Mouse (Mus musculus): Measurements from ENCODE around the gene Srrm3. TPM values are rescaled to one million over a fixed set of nuclear protein-coding genes. Genes with fewer than 3 reads are reported as not detected.

The Srrm3 gene
- total RNA-seq, 2 experiments from 2014 or later, result not detected

DNA sequence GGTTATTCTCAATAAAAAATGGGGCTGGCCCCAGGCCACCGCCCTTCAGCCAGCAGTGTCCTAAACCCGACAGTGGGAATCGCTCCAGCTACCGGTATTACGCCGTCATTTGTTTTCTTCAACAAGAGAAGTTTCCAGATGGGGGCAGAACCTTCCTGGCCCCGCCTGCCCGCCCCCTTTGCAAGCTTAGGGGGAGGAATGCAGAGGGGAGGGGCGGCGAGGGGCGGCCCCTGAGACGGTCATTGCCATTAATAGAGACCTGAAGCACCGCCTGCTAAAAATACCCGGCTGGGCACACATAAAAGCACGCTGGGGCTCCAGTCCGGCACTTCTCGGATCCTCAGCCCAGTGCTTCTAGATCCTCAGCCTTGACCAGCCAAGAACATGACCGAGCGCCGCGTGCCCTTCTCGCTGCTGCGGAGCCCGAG, 81.0 kb downstream of the Srrm3 start, which contains the start of gene Hspb1:
Hspb1 (plus strand) TSS at position 245 of the 428 bp plus-strand sequence.
- intact Hi-C loops (cut with DNase I), result no loop called here
- peak within 1 kb of the TSS; percentile 84 for H3K4me3 ChIP-seq
- no peak for TF ChIP-seq CTCF (IDR thresholded peaks at IDR 0.05)
- DNase-seq, result peak; percentile 95
- H3K27ac ChIP-seq, result peak within 1 kb of the TSS; percentile 96

DNA sequence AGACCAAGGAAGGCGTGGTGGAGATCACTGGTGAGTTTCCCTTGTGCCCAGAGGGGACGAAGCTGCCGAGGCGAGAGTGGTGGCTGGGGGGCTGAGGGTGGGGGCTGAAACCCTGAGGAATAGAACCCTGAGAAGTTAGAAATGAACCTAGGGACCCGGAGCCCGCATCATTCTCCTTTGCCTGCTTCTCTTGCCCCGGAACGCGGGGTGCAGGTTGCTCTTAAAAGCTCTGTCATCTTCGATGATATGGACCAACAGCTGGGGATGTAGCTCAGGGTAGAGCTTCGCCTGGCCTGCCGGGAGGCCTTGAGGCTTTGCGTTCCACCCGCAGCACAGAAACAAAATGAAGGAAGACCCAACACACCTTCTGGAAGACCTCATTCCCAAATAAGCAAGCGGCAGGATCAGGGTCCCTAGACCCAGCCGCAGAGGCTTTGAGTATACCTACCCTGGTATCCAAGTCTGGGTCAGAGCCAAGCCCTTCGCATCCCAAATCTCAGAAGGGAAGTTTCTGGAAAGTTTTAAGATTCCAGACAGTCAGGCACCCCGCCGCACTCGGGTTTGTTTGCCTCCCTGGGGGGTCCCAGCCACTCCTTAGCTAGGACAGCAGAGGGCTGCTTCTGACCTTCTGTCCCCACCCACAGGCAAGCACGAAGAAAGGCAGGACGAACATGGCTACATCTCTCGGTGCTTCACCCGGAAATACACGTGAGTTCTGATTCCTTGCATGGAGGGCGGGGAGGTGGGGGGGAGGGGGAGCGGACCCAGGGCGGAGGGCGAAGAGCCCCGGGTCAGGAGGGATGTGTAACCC, 81.9 kb downstream of the Srrm3 start:
- peak overlapping the region; percentile 84 for H3K4me3 ChIP-seq
- intact Hi-C loops (cut with DNase I), result no loop called here
- TF ChIP-seq CTCF (IDR thresholded peaks at IDR 0.05), result peak; percentile 2; the same call in 1 of the 2 replicates
- peak; percentile 57 for DNase-seq
- H3K27ac ChIP-seq, result peak overlapping the region; percentile 96

- Histone ChIP-seq H3K27ac (no peak overlapping the region), H3K4me3 (no peak overlapping the region)
- intact Hi-C loops (cut with DNase I), result no loop called here
- TF ChIP-seq CTCF (IDR thresholded peaks at IDR 0.05), result no peak
- DNase-seq, result no peak
Measured at GRCm38 (mm10) chr5:135890323-135890722, 83.6 kb downstream of the Srrm3 start.

DNA sequence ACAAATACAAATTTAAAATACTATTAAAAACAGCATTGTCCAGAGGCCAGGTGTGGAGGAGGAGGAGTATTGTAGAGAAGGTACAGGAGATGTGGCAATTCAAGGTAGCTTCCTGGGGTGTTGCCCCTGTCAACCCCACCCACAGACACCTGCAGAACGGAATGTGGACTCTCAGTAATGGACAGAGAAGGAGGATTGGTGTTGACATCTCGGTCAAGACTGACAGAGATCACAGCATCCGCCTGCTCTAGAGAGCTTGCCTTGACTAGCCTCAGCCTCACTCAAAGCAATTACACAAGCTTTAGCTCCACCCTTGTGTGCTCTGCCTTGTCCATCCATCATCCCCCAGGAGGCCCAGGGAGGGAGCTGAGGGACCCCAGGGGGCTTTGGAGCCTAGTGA, 84.2 kb downstream of the Srrm3 start:
- no peak for TF ChIP-seq CTCF (IDR thresholded peaks at IDR 0.05)
- Histone ChIP-seq H3K27ac (no peak overlapping the region), H3K4me3 (no peak overlapping the region)
- no peak for DNase-seq
- intact Hi-C loops (cut with DNase I), result no loop called here

GRCm38 (mm10) chr5:135892589-135893351, 86.1 kb downstream of the Srrm3 start:
- peak overlapping the region; percentile 56 for H3K27ac ChIP-seq
- peak; percentile 80 for DNase-seq
- H3K4me3 ChIP-seq, result no peak overlapping the region
- TF ChIP-seq CTCF (IDR thresholded peaks at IDR 0.05), result no peak
- intact Hi-C loops (cut with DNase I), result no loop called here

DNA sequence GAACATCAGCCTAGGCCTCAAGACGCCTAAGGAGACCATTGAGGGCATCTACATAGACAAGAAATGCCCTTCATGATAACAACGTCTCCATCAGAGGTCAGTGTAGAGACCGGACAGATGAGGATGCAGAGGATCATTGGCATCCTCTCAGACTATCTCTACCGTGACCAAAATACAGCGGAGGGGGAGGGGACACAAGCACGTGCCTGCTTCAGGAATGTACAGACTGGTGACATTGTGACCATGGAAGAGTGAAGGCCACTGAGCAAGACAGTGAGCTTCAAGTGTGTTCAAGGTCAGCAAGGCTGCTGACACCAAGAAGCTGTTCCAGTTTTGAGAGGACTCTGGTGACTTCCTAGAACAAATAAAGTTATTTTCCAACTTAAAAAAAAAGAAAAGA, 88.3 kb downstream of the Srrm3 start:
- DNase-seq, result no peak
- intact Hi-C loops (cut with DNase I), result loop anchor here (5.0 kb wide), 1 partner anchor 167 kb away; no protein-coding TSS in a partner anchor
- Histone ChIP-seq H3K27ac (no peak overlapping the region), H3K4me3 (no peak overlapping the region)
- no peak for TF ChIP-seq CTCF (IDR thresholded peaks at IDR 0.05)

DNA sequence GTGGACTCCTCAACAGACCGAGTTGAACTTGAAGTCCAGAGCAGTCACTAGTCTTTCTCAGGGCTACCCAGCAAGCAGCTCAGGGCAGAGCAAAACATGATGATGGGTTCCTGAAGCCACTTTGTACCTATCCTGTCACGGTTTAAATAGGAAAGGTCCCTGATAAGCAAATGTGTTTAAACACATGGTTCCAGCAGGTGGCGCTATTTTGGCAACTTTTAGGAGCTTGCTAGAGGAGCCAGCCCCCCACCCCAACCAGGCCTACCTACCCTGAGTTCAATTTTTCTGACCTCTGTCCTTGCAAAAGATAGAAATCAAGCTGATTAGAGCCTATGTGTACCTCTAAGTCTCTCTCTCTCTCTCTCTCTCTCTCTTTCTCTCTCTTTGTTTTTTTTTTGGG, 91.3 kb downstream of the Srrm3 start:
- peak; percentile 71 for DNase-seq
- intact Hi-C loops (cut with DNase I), result loop anchor here (5.0 kb wide), 1 partner anchor 164 kb away; no protein-coding TSS in a partner anchor
- peak; percentile 75 for TF ChIP-seq CTCF (IDR thresholded peaks at IDR 0.05)
- no peak overlapping the region for H3K27ac ChIP-seq
- no peak overlapping the region for H3K4me3 ChIP-seq

- no peak for TF ChIP-seq CTCF (IDR thresholded peaks at IDR 0.05)
- no peak for DNase-seq
- no peak overlapping the region for H3K27ac ChIP-seq
- intact Hi-C loops (cut with DNase I), result loop anchor here (5.0 kb wide), 1 partner anchor 163 kb away; no protein-coding TSS in a partner anchor
- no peak overlapping the region for H3K4me3 ChIP-seq
Measured at GRCm38 (mm10) chr5:135898995-135899394, 92.3 kb downstream of the Srrm3 start.

- H3K4me3 ChIP-seq, result no peak overlapping the region
- intact Hi-C loops (cut with DNase I), result loop anchor here (5.0 kb wide), 1 partner anchor 162 kb away; no protein-coding TSS in a partner anchor
Measured at GRCm38 (mm10) chr5:135899833-135900232, 93.1 kb downstream of the Srrm3 start.

DNA sequence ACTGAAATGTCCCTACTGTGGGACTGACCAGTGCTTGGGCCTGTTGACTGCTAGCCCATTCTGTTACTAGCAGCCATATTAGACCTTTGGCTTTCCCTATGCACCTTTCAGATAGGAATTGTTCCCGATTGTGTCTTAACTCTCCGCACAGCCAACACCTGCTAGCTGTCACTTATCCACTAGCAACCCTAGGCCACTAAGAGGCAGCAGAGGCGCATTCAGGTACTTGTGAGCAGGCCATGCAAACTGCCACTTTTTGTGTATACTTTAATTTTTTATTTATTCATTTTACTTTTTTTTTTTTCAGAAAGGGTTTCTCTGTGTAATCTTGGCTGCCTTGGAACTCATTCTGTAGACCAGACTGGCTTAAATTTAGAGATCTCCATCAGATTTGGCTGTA, 94.0 kb downstream of the Srrm3 start:
- Histone ChIP-seq H3K4me3 (no peak overlapping the region), H3K27ac (no peak overlapping the region)
- intact Hi-C loops (cut with DNase I), result no loop called here
- DNase-seq, result no peak
- peak; percentile 59 for TF ChIP-seq CTCF (IDR thresholded peaks at IDR 0.05)

More at GRCm38 (mm10) chr5:135899833-135900232, 93.1 kb downstream of the Srrm3 start:
- H3K27ac ChIP-seq, result no peak overlapping the region
- TF ChIP-seq CTCF (IDR thresholded peaks at IDR 0.05), result no peak
- no peak for DNase-seq

DNA sequence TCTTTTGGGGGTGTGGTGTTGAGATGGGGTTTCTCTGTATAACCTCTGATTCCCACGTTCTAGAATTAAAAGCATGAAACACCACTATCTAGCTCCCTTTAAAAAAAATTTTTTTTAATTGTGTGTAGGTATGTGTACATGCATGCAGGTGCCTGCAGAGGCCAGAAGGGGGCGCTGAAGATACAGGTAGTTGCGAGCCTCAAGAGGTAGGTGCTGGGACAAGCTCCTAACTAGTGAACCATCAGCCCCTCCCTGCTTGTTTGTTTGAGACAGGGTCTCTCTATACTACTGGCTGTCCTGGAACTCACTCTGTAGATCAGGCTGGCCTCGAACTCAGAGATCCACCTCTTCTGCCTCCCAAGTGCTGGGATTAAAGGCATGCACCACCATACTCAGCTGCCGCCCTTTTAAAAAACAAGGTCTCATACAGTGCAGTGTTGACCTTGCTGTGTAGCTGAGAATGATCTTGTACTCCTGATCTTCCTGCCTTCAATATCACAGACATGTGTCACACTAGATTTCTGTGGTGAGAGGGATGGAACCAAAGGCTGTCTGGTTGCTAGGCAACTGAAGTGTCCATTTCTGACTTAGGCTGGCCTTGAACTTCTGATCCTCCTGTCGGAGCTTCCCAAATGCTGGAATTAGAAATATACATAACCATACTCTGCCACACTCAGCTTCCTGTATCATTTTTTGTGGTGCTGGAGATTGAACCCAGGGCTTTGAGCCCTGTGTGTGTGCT, 94.8 kb downstream of the Srrm3 start:
- TF ChIP-seq CTCF (IDR thresholded peaks at IDR 0.05), result peak; percentile 53
- no peak overlapping the region for H3K4me3 ChIP-seq
- H3K27ac ChIP-seq, result no peak overlapping the region
- DNase-seq, result no peak
- intact Hi-C loops (cut with DNase I), result no loop called here

DNA sequence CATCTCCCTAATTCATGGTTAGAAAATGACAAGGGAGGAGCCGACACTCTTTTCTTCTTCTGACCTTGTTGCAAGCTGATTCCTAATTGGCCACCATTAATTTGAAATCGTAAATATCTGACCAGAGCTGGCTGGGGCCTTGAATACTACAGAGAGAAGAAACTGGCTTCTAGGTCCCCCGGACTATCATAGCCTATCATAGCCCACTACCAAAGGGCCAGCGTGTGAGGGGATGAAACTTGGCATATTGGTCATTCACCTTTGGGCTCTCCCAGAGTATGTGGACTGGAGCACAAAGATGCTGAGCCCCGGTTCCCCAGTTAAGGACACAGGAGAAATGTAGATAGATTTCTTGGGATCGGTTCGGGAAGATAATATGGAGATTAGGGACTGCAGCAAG, 96.4 kb downstream of the Srrm3 start:
- intact Hi-C loops (cut with DNase I), result no loop called here
- TF ChIP-seq CTCF (IDR thresholded peaks at IDR 0.05), result no peak
- DNase-seq, result no peak
- H3K4me3 ChIP-seq, result peak overlapping the region; percentile 70
- H3K27ac ChIP-seq, result peak overlapping the region; percentile 96
